Mouse (Mus musculus): ENCODE results near the gene Polr2e.

GRCm38 (mm10) chr10:79996272-79997033 is 43.1 kb downstream of the Polr2e start, which contains the start of gene Abca7:
- TF ChIP-seq ZC3H11A (IDR thresholded peaks at IDR 0.05; ENCODE audit: low read depth, low read length) (no peak), POLR2A (IDR thresholded peaks at IDR 0.05; ENCODE audit: low read depth, low read length) (peak; percentile 60), CHD1 (IDR thresholded peaks at IDR 0.05; ENCODE audit: low read depth, low read length) (no peak), BHLHE40 (IDR thresholded peaks at IDR 0.05; ENCODE audit: low read depth, low read length) (no peak), CTCF (conservative IDR thresholded peaks at IDR 0.05 in 1 of 2, IDR thresholded peaks at IDR 0.05 in 1 of 2; ENCODE audit: low read depth in 2 of 2, low read length in 2 of 2) (no peak), MAFK (IDR thresholded peaks at IDR 0.05; ENCODE audit: insufficient replicate concordance, low read length) (no peak), CHD2 (IDR thresholded peaks at IDR 0.05; ENCODE audit: low read length) (peak; percentile 77), MYC (IDR thresholded peaks at IDR 0.05; ENCODE audit: low read depth, low read length) (0 out of 2 replicates have a peak, but pooled peaks have one; percentile 26), EP300 (IDR thresholded peaks at IDR 0.05; ENCODE audit: low read length) (no peak), KAT2A (IDR thresholded peaks at IDR 0.05; ENCODE audit: insufficient replicate concordance, low read length) (no peak), MAX (IDR thresholded peaks at IDR 0.05; ENCODE audit: low read length) (peak; percentile 69), HCFC1 (IDR thresholded peaks at IDR 0.05; ENCODE audit: low read depth, low read length) (peak; percentile 53)
